Mouse (Mus musculus) mouse embryonic stem cell (cell line): ENCODE results near the gene Stoml2.
"Not testable (repeated sequence)": the region's sequence is repeated elsewhere in the genome, so short reads cannot be mapped to it uniquely, and the experiment has no call there.

Experiments
- in situ Hi-C, 2 experiments: fragments of 300-500 bp; cut with MboI; formaldehyde crosslinking; loops; 1 replicate in 1 of 2; 3 replicates in 1 of 2; pipeline ENCODE4 v1.14.3; 2019 to 2020; ENCODE audit warnings: low sequenced_read_pairs in 2 of 2, low pct_unique_long_range_greater_than_20kb in 1 of 2, mixed read lengths in 1 of 2; ENCODE audit not compliant: unreplicated experiment in 1 of 2

Stoml2 gene

GRCm38 (mm10) chr4:43018156-43018555, 13.4 kb downstream of the Stoml2 start:
- in situ Hi-C loops = no loop called here

- in situ Hi-C loops = no loop called here
These were observed 19.4 kb downstream of the Stoml2 start for GRCm38 (mm10) chr4:43012091-43012490.

GRCm38 (mm10) chr4:43010161-43011038, 21.1 kb downstream of the Stoml2 start, which contains the start of gene Fancg:
Gene Fancg, minus strand, starts transcription at chr4:43010506.
- in situ Hi-C loops = no loop called here

- in situ Hi-C loops = no loop called here
These were observed 25.7 kb downstream of the Stoml2 start for GRCm38 (mm10) chr4:43005765-43006164.

- in situ Hi-C loops = no loop called here
These were observed 26.6 kb downstream of the Stoml2 start for GRCm38 (mm10) chr4:43004951-43005350.

GRCm38 (mm10) chr4:43002756-43003439, 28.6 kb downstream of the Stoml2 start:
- in situ Hi-C loops = no loop called here

GRCm38 (mm10) chr4:43001272-43001671, 30.2 kb downstream of the Stoml2 start:
- in situ Hi-C loops = no loop called here

- in situ Hi-C loops = not testable (repeated sequence)
These were observed 31.1 kb downstream of the Stoml2 start, which contains the start of gene Vcp for GRCm38 (mm10) chr4:43000141-43000986. Gene Vcp, minus strand, starts transcription at chr4:43000507.

- in situ Hi-C loops = no loop called here
These were observed 31.9 kb downstream of the Stoml2 start for GRCm38 (mm10) chr4:42999451-43000140.

GRCm38 (mm10) chr4:42998022-42998421, 33.5 kb downstream of the Stoml2 start:
- in situ Hi-C loops = no loop called here

GRCm38 (mm10) chr4:42988296-42988695, 43.2 kb downstream of the Stoml2 start:
- in situ Hi-C loops = no loop called here

- in situ Hi-C loops = not testable (repeated sequence)
These were observed 51.0 kb downstream of the Stoml2 start for GRCm38 (mm10) chr4:42980467-42980866.

- in situ Hi-C loops = no loop called here
These were observed 53.4 kb downstream of the Stoml2 start for GRCm38 (mm10) chr4:42978062-42978461.
